Mouse (Mus musculus) heart, adult 2 months (tissue): ENCODE results near the gene Hmox2. TPM values are rescaled to one million over a fixed set of nuclear protein-coding genes. Genes with fewer than 3 reads are reported as not detected.
"Not testable (repeated sequence)": the region's sequence is repeated elsewhere in the genome, so short reads cannot be mapped to it uniquely, and the experiment has no call there.

Source experiments
- DNase-seq, 2 experiments: peaks; one replicate each; pipeline ENCODE4 v3.0.0; 2021
- H3K27ac ChIP-seq: fragments of 200-600 bp; 2 replicates; pipeline ENCODE4 v1.8.1; 2022
- H3K27me3 ChIP-seq: fragments of 200-500 bp; 2 replicates; pipeline ENCODE4 v1.6.1; 2012; ENCODE audit warnings: mild to moderate bottlenecking, low read length, inconsistent platforms, mixed read lengths; ENCODE audit not compliant: control insufficient read depth, insufficient read depth
- H3K36me3 ChIP-seq: fragments of 200-500 bp; 2 replicates; pipeline ENCODE4 v1.6.1; 2012; ENCODE audit warnings: low read length, inconsistent platforms; ENCODE audit not compliant: control insufficient read depth, insufficient read depth
- H3K4me1 ChIP-seq: fragments of 200-500 bp; 2 replicates; pipeline ENCODE4 v1.6.1; 2011; ENCODE audit warnings: low read length; ENCODE audit not compliant: control insufficient read depth, insufficient read depth
- H3K4me3 ChIP-seq: fragments of 200-600 bp; 2 replicates; pipeline ENCODE4 v1.8.1; 2022
- H3K79me2 ChIP-seq: fragments of 200-500 bp; replicated peaks from 2 replicates; pipeline ENCODE4 v1.6.1; 2012; ENCODE audit warnings: mild to moderate bottlenecking, inconsistent platforms, low read length, moderate library complexity, mixed read lengths; ENCODE audit not compliant: control insufficient read depth, insufficient read depth
- H3K9ac ChIP-seq: fragments of 200-500 bp; 2 replicates; pipeline ENCODE4 v1.6.1; 2012; ENCODE audit warnings: low read depth, mild to moderate bottlenecking, control low read depth, inconsistent platforms, low read length, mixed read lengths
- CTCF ChIP-seq: fragments of 200-600 bp; IDR thresholded peaks from 2 replicates; pipeline ENCODE4 v1.8.1; 2022; ENCODE audit warnings: antibody characterized with exemption, mild to moderate bottlenecking, moderate library complexity
- EP300 ChIP-seq: fragments of 200-500 bp; IDR thresholded peaks from 2 replicates; pipeline ENCODE4 v1.6.1; 2011; ENCODE audit warnings: low read depth, low read length, control low read depth; ENCODE audit not compliant: insufficient read depth
- POLR2A ChIP-seq: fragments of 200-500 bp; IDR thresholded peaks from 2 replicates; pipeline ENCODE4 v1.6.1; 2011; ENCODE audit warnings: mild to moderate bottlenecking, low read depth, low read length, control low read depth; ENCODE audit not compliant: insufficient read depth
- WGBS: fragments of 180-500 bp; shearing (Covaris S2); methylation state at CpG from one replicate; pipeline ENCODE4 v1.1.7; 2018; 5-methylcytosine and 5-hydroxymethylcytosine counted together
- intact Hi-C: fragments of 180-260 bp; cut with DNase I; formaldehyde crosslinking; loops from one replicate; pipeline ENCODE4 v1.15.1; 2025
- polyA plus RNA-seq: library from polyadenylated mRNA; depleted of rRNA; stranded (reverse); fragments of >200 nt; gene quantifications from 2 replicates; pipeline ENCODE4 v1.2.3, GENCODE M21; 2012
- total RNA-seq, 2 experiments: library from RNA; stranded (reverse); gene quantifications; 2 replicates each; pipeline ENCODE4 v1.2.3; 2021

Hmox2 gene
- total and polyA plus RNA-seq, 3 experiments = 38.3 to 84.9 (median 72.4) TPM

GRCm38 (mm10) chr16:4756660-4757335 is 30.6 kb downstream of the Hmox2 start:
- H3K27ac ChIP-seq, intact Hi-C loops, H3K27me3 ChIP-seq, H3K4me3 ChIP-seq, H3K4me1 ChIP-seq, H3K79me2 ChIP-seq: not testable (repeated sequence)
- peak overlapping the region; percentile 51; the same call in 1 of the 2 replicates for H3K9ac ChIP-seq
- H3K36me3 ChIP-seq = peaks cover 24% of the 10 kb centered on the region
- TF ChIP-seq CTCF = peak; percentile 40; the same call in 1 of the 2 replicates
- peak in 1 of 2 experiments; percentile 38 for DNase-seq
- WGBS = 2% methylated on average over 34 of the region's 42 CpGs

- Histone ChIP-seq H3K4me3 (no peak overlapping the region), H3K27me3 (no peaks in the 10 kb centered on the region), H3K27ac (no peak overlapping the region), H3K36me3 (peaks cover 13% of the 10 kb centered on the region), H3K9ac (no peak overlapping the region), H3K4me1 (no peaks in the 10 kb centered on the region; the same call in 1 of the 2 replicates), H3K79me2 (peaks cover 3% of the 10 kb centered on the region; the same call in 1 of the 2 replicates)
- intact Hi-C loops = loop anchor here (10.0 kb wide), 1 partner anchor 102 kb away; no protein-coding TSS in a partner anchor
- TF ChIP-seq POLR2A (no peak), EP300 (no peak), CTCF (no peak)
- 83% methylated on average over 4 of the region's 4 CpGs for WGBS
- DNase-seq = no peak
Measured at GRCm38 (mm10) chr16:4762437-4762836, 36.3 kb downstream of the Hmox2 start.

- Histone ChIP-seq H3K79me2 (peaks cover 3% of the 10 kb centered on the region; the same call in 1 of the 2 replicates), H3K36me3 (peaks cover 11% of the 10 kb centered on the region), H3K27me3 (no peaks in the 10 kb centered on the region), H3K9ac (no peak overlapping the region), H3K4me3 (no peak overlapping the region), H3K27ac (no peak overlapping the region), H3K4me1 (no peaks in the 10 kb centered on the region; the same call in 1 of the 2 replicates)
- intact Hi-C loops = loop anchor here (10.0 kb wide), 1 partner anchor 102 kb away; no protein-coding TSS in a partner anchor
- WGBS = 24% methylated on average over 2 of the region's 2 CpGs
- TF ChIP-seq POLR2A (no peak), CTCF (peak; percentile 75)
- no peak for DNase-seq
Measured at GRCm38 (mm10) chr16:4763276-4763675, 37.1 kb downstream of the Hmox2 start.

- no peaks in the 10 kb centered on the region for H3K4me1 ChIP-seq
- peaks cover 7% of the 10 kb centered on the region for H3K36me3 ChIP-seq
- DNase-seq = no peak
- no peak overlapping the region for H3K27ac ChIP-seq
- H3K27me3 ChIP-seq = no peaks in the 10 kb centered on the region
- intact Hi-C loops = loop anchor here (10.0 kb wide), 1 partner anchor 99 kb away; no protein-coding TSS in a partner anchor
- peaks cover 1% of the 10 kb centered on the region; the same call in 1 of the 2 replicates for H3K79me2 ChIP-seq
- H3K4me3 ChIP-seq = no peak overlapping the region
- TF ChIP-seq CTCF = no peak
- TF ChIP-seq POLR2A = no peak
- no peak for TF ChIP-seq EP300
- 73% methylated on average over 2 of the region's 2 CpGs for WGBS
- no peak overlapping the region for H3K9ac ChIP-seq
Measured at GRCm38 (mm10) chr16:4765852-4766251, 39.7 kb downstream of the Hmox2 start.

GRCm38 (mm10) chr16:4767012-4767790 is 41.0 kb downstream of the Hmox2 start:
- H3K79me2 ChIP-seq = peaks cover 1% of the 10 kb centered on the region; the same call in 1 of the 2 replicates
- no peaks in the 10 kb centered on the region for H3K4me1 ChIP-seq
- intact Hi-C loops = loop anchor here (10.0 kb wide), 1 partner anchor 98 kb away; no protein-coding TSS in a partner anchor
- DNase-seq = no peak
- WGBS = 75% methylated on average over 6 of the region's 6 CpGs
- peaks cover 6% of the 10 kb centered on the region for H3K36me3 ChIP-seq
- H3K9ac ChIP-seq = no peak overlapping the region
- no peaks in the 10 kb centered on the region for H3K27me3 ChIP-seq
- TF ChIP-seq POLR2A = no peak
- TF ChIP-seq CTCF = no peak
- TF ChIP-seq EP300 = no peak
- H3K4me3 ChIP-seq = no peak overlapping the region
- no peak overlapping the region for H3K27ac ChIP-seq
